Mouse (Mus musculus): ENCODE measurements at regions not wholly inside any gene's neighbourhood (a gene's known extent, or its start where the extent isn't known, plus 50 kb on each side); places are given as distances from the start of the nearest gene placed in this dataset.

DNA sequence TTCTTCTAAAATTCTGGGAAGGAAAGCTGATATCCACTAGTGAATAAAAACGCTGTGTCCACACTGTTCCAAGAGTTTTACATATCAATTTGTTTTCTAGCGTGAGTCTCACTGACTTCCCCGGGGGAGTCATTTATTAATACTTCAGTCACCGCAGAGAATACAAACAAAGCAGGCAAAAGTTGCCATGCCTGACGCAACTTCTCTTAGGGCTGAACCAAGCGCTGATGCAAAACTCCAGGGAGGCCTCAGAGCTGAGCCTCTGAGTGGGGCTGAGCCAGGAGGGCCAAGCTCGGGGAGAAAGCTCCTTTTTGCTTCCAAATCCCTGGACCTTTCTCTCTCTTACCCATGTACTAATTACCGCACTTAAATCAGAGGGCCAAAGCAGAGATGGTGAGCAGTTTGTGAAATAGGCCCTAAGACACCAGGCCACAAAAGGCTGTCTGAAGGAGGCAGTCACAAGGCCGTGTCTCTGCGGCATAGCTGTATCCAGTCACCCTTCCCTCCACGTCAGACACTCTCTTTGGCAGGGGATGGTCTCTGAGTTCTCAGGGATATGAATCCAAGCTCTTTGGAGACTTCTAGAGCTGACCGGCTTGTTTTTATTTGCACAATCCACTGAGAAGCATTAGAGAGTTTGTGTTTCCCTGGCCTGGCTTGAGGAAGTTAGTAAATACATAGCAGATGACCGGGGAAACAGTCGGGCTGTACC, 260.2 kb upstream of the Jarid2 start:
- no peak for ATAC-seq (replicated peaks; ENCODE audit: low FRiP score, low read depth)

DNA sequence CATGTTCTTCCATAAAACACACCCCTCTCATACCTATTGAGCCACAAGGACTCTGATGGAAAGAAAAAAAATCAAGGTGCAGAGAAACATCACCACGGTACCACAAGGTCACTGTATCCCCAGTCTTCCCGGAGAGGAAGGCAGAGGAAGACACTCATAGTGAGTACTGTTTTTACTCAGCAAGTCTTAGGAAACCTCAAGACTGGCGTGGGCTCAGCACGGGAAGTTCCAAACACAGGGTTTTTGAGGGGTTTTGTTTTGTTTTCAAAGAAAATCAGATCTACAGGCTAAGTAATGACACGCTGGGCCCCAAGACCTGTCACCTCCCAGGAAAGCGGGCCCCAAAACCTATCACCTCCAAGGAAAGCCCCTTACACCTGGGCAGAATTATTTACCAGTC, 259.6 kb upstream of the Jarid2 start:
- Histone ChIP-seq H3K9me3 (replicated peaks; ENCODE audit: low read length) (no peaks in the 10 kb centered on the region), H3K27me3 (ENCODE audit: insufficient read depth, low read length) (no peaks in the 10 kb centered on the region), H3K27ac (no peak overlapping the region), H3K36me3 (ENCODE audit: insufficient read depth, low read length) (no peaks in the 10 kb centered on the region), H3K4me2 (ENCODE audit: low read length) (no peak overlapping the region), H3K9ac (ENCODE audit: low read depth, low read length) (no peak overlapping the region), H3K4me3 (replicated peaks; ENCODE audit: low read depth, low read length) (no peak overlapping the region), H3K4me1 (replicated peaks; ENCODE audit: insufficient read depth, low read length) (0 out of 2 replicates have a peak, but pooled peaks cover 5% of the 10 kb centered on the region)
- no peak for DNase-seq (ENCODE audit: low spot score)
- TF ChIP-seq CTCF (IDR thresholded peaks at IDR 0.05; ENCODE audit: low read depth): no peak
- no peak for ATAC-seq (replicated peaks; ENCODE audit: low FRiP score, low read depth)
- WGBS: 89% methylated on average over 6 of the region's 6 CpGs

More for the DNA sequence above, 260.2 kb upstream of the Jarid2 start:
- H3K9me3 ChIP-seq (replicated peaks; ENCODE audit: low read length): no peaks in the 10 kb centered on the region
- H3K4me2 ChIP-seq (ENCODE audit: low read length): no peak overlapping the region
- no peak overlapping the region for H3K4me3 ChIP-seq (replicated peaks; ENCODE audit: low read depth, low read length)
- 0 out of 2 replicates have a peak, but pooled peaks cover 5% of the 10 kb centered on the region for H3K4me1 ChIP-seq (replicated peaks; ENCODE audit: insufficient read depth, low read length)
- 0 out of 2 replicates have a peak overlapping the region, but pooled peaks have one; percentile 27 for H3K9ac ChIP-seq (ENCODE audit: low read depth, low read length)
- H3K27ac ChIP-seq: no peak overlapping the region
- no peaks in the 10 kb centered on the region for H3K36me3 ChIP-seq (ENCODE audit: insufficient read depth, low read length)
- 62% methylated on average over 14 of the region's 14 CpGs for WGBS
- DNase-seq (ENCODE audit: low spot score): no peak
- TF ChIP-seq CTCF (IDR thresholded peaks at IDR 0.05; ENCODE audit: low read depth): no peak
- H3K27me3 ChIP-seq (ENCODE audit: insufficient read depth, low read length): no peaks in the 10 kb centered on the region

DNA sequence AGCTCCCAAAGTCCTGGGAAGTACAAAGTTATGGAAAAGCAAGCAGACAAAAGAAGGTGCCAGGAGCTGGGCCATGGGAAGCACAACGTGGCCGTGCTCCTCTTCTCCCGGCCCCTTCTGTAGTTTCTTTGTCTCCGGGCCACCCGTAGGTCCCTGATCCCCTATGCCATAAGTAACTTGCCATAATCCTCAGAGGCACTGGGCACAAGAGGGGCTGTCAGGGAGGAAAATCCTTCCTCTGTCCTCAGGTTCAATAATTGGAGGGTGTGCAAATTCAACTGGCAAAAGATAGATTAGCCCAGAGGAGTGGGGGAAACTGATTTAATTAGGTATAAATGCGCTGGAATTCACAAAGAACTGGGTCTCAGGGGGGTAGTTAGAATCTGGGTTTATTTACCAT, 256.1 kb upstream of the Jarid2 start:
- H3K9ac ChIP-seq (ENCODE audit: low read depth, low read length): no peak overlapping the region
- H3K27me3 ChIP-seq (ENCODE audit: insufficient read depth, low read length): no peaks in the 10 kb centered on the region
- no peak for DNase-seq (ENCODE audit: low spot score)
- no peak for ATAC-seq (replicated peaks; ENCODE audit: low FRiP score, low read depth)
- H3K4me2 ChIP-seq (ENCODE audit: low read length): no peak overlapping the region
- no peaks in the 10 kb centered on the region for H3K36me3 ChIP-seq (ENCODE audit: insufficient read depth, low read length)
- no peak for TF ChIP-seq CTCF (IDR thresholded peaks at IDR 0.05; ENCODE audit: low read depth)
- H3K4me1 ChIP-seq (replicated peaks; ENCODE audit: insufficient read depth, low read length): 0 out of 2 replicates have a peak, but pooled peaks cover 5% of the 10 kb centered on the region
- WGBS: 68% methylated on average over 6 of the region's 6 CpGs
- H3K9me3 ChIP-seq (replicated peaks; ENCODE audit: low read length): no peaks in the 10 kb centered on the region
- H3K4me3 ChIP-seq (replicated peaks; ENCODE audit: low read depth, low read length): no peak overlapping the region
- no peak overlapping the region for H3K27ac ChIP-seq

DNA sequence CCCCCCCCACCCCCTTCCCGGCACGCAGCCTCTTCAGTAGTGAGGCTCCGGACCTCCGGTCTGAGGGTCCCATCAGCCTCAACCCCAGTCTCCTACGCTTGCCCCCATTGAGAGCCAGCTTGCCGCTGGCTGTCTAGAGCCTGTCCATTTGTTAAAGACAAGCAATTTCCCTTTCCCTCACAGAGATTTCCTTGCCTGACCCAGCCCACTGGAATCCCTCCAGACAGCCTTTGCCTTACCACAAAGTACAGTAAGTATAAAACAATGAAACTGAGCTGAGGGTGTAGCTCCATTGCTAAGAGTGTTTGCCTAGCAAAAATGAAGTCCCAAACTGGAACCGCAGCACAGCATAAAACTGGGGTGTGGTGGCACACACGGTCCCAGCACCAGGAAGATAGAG, 252.4 kb upstream of the Jarid2 start:
- Histone ChIP-seq H3K9me3 (replicated peaks; ENCODE audit: low read length) (no peaks in the 10 kb centered on the region), H3K27me3 (ENCODE audit: insufficient read depth, low read length) (no peaks in the 10 kb centered on the region), H3K4me1 (replicated peaks; ENCODE audit: insufficient read depth, low read length) (no peaks in the 10 kb centered on the region), H3K36me3 (ENCODE audit: insufficient read depth, low read length) (no peaks in the 10 kb centered on the region), H3K9ac (ENCODE audit: low read depth, low read length) (no peak overlapping the region), H3K4me3 (replicated peaks; ENCODE audit: low read depth, low read length) (no peak overlapping the region), H3K27ac (peak overlapping the region; percentile 37; the same call in 1 of the 2 replicates), H3K4me2 (ENCODE audit: low read length) (no peak overlapping the region)
- 49% methylated on average over 8 of the region's 8 CpGs for WGBS
- TF ChIP-seq CTCF (IDR thresholded peaks at IDR 0.05; ENCODE audit: low read depth): no peak
- DNase-seq (ENCODE audit: low spot score) (peak; percentile 66), ATAC-seq (replicated peaks; ENCODE audit: low FRiP score, low read depth) (no peak)

DNA sequence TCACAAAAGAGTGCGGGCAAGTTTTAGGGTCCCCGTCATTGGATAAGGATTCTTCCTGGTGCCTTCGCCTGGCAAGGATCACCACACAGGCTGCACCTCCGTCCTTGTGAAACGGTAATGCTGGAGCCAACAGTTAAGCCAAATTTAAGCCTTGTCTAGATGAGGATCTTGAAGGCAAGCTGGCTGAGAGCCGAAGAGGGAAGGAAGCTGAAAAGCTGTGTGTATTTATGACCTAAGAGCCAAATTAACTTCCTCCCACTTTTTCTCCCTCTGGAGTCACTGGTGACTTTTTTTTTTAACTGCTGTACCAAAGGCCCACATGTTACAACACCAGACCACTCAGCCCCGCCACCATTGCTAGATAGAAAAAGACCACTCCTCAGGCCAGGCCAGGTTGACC, 249.1 kb upstream of the Jarid2 start:
- no peak for TF ChIP-seq CTCF (IDR thresholded peaks at IDR 0.05; ENCODE audit: low read depth)
- Histone ChIP-seq H3K9me3 (replicated peaks; ENCODE audit: low read length) (no peaks in the 10 kb centered on the region), H3K27ac (no peak overlapping the region), H3K4me1 (replicated peaks; ENCODE audit: insufficient read depth, low read length) (no peaks in the 10 kb centered on the region), H3K4me3 (replicated peaks; ENCODE audit: low read depth, low read length) (no peak overlapping the region), H3K27me3 (ENCODE audit: insufficient read depth, low read length) (no peaks in the 10 kb centered on the region), H3K4me2 (ENCODE audit: low read length) (no peak overlapping the region), H3K9ac (ENCODE audit: low read depth, low read length) (no peak overlapping the region), H3K36me3 (ENCODE audit: insufficient read depth, low read length) (no peaks in the 10 kb centered on the region)
- peak; percentile 82 for DNase-seq (ENCODE audit: low spot score)
- no peak for ATAC-seq (replicated peaks; ENCODE audit: low FRiP score, low read depth)
- WGBS: 48% methylated on average over 7 of the region's 7 CpGs

DNA sequence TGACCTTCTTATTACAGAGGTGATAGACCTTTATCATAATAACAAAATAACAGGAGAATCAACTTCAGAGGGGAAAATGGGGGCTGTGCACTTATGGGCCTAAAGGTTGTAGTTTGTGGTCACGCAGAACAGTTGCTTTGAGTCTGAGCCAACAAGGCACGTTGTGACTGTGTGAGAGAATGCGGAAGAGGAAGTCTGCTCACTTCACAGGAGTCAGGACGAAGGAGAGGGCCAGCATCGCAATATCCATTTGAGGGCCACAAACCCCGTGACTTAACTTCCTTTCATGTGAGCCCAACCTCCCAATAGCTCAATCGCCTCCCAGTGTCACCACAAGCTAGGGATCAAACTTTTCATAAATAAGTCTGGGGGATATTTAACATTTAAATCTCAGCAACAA, 246.6 kb upstream of the Jarid2 start:
- Histone ChIP-seq H3K4me3 (replicated peaks; ENCODE audit: low read depth, low read length) (no peak overlapping the region), H3K4me2 (ENCODE audit: low read length) (no peak overlapping the region), H3K27ac (no peak overlapping the region), H3K36me3 (ENCODE audit: insufficient read depth, low read length) (no peaks in the 10 kb centered on the region), H3K27me3 (ENCODE audit: insufficient read depth, low read length) (no peaks in the 10 kb centered on the region), H3K4me1 (replicated peaks; ENCODE audit: insufficient read depth, low read length) (no peaks in the 10 kb centered on the region), H3K9ac (ENCODE audit: low read depth, low read length) (no peak overlapping the region), H3K9me3 (replicated peaks; ENCODE audit: low read length) (no peaks in the 10 kb centered on the region)
- no peak for DNase-seq (ENCODE audit: low spot score)
- ATAC-seq (replicated peaks; ENCODE audit: low FRiP score, low read depth): no peak
- WGBS: 77% methylated on average over 7 of the region's 7 CpGs
- TF ChIP-seq CTCF (IDR thresholded peaks at IDR 0.05; ENCODE audit: low read depth): no peak

Data from kidney, postnatal 0 days (tissue).